Mouse (Mus musculus): Measurements from ENCODE around the gene Gm10309. TPM values are rescaled to one million over a fixed set of nuclear protein-coding genes. Genes with fewer than 3 reads are reported as not detected.
A peak's percentile ranks its signal among the peaks of the same experiment; 100 is the strongest.

Gm10309 gene
- total RNA-seq (2022), result under 1 TPM in 1 of 4 experiments, not detected in 3; 0.28 TPM

GRCm38 (mm10) chr17:86505183-86505631, at the start of gene Gm10309:
Gene Gm10309 (minus strand): TSS chr17:86505232.
- DNase-seq, result no peak

- no peak for DNase-seq
Measured at GRCm38 (mm10) chr17:86551995-86552394, 47.0 kb upstream of the Gm10309 start.

- DNase-seq, result no peak
Measured at GRCm38 (mm10) chr17:86551561-86551960, 46.5 kb upstream of the Gm10309 start.

- no peak for DNase-seq
Measured at GRCm38 (mm10) chr17:86549128-86549527, 44.1 kb upstream of the Gm10309 start.

- no peak for DNase-seq
Measured at GRCm38 (mm10) chr17:86546529-86546928, 41.5 kb upstream of the Gm10309 start.

GRCm38 (mm10) chr17:86539881-86540430, 34.9 kb upstream of the Gm10309 start:
- DNase-seq, result no peak

- peak; percentile 59 for DNase-seq
Measured at GRCm38 (mm10) chr17:86535827-86536656, 31.0 kb upstream of the Gm10309 start.

GRCm38 (mm10) chr17:86535096-86535495, 30.1 kb upstream of the Gm10309 start:
- no peak for DNase-seq

- DNase-seq, result no peak
Measured at GRCm38 (mm10) chr17:86533549-86533851, 28.5 kb upstream of the Gm10309 start.

GRCm38 (mm10) chr17:86532783-86533548, 27.9 kb upstream of the Gm10309 start:
- peak; percentile 54 for DNase-seq

GRCm38 (mm10) chr17:86531231-86531630, 26.2 kb upstream of the Gm10309 start:
- DNase-seq, result no peak

- no peak for DNase-seq
Measured at GRCm38 (mm10) chr17:86529411-86529810, 24.4 kb upstream of the Gm10309 start.

- no peak for DNase-seq
Measured at GRCm38 (mm10) chr17:86529003-86529402, 24.0 kb upstream of the Gm10309 start.

GRCm38 (mm10) chr17:86527298-86527697, 22.3 kb upstream of the Gm10309 start:
- DNase-seq, result no peak

GRCm38 (mm10) chr17:86526016-86526415, 21.0 kb upstream of the Gm10309 start:
- no peak for DNase-seq

GRCm38 (mm10) chr17:86525075-86525474, 20.0 kb upstream of the Gm10309 start:
- no peak for DNase-seq

- DNase-seq, result no peak
Measured at GRCm38 (mm10) chr17:86523843-86524242, 18.8 kb upstream of the Gm10309 start.

- DNase-seq, result no peak
Measured at GRCm38 (mm10) chr17:86523374-86523773, 18.3 kb upstream of the Gm10309 start.

GRCm38 (mm10) chr17:86522649-86523048, 17.6 kb upstream of the Gm10309 start:
- no peak for DNase-seq

GRCm38 (mm10) chr17:86521252-86521651, 16.2 kb upstream of the Gm10309 start:
- DNase-seq, result no peak

- DNase-seq, result no peak
Measured at GRCm38 (mm10) chr17:86518604-86519003, 13.6 kb upstream of the Gm10309 start.

- no peak for DNase-seq
Measured at GRCm38 (mm10) chr17:86516630-86517029, 11.6 kb upstream of the Gm10309 start.

- no peak for DNase-seq
Measured at GRCm38 (mm10) chr17:86514974-86515620, 10.1 kb upstream of the Gm10309 start.
